Mouse (Mus musculus) heart, embryonic 12.5 days (tissue): ENCODE data around the gene Lipe. TPM values are rescaled to one million over a fixed set of nuclear protein-coding genes. Genes with fewer than 3 reads are reported as not detected.

Experiments
- ATAC-seq: fragments of 200-750 bp; cut with Nextera tagmentation; 2 replicates; pipeline ENCODE4 v1.8.0; 2017; ENCODE audit warnings: moderate TSS enrichment, moderate library complexity; ENCODE audit not compliant: insufficient number of reproducible peaks, low FRiP score
- H3K27ac ChIP-seq: fragments of 300-500 bp; sonication (generic); 2 replicates; pipeline ENCODE4 v1.5.1; 2016; ENCODE audit warnings: mild to moderate bottlenecking, moderate library complexity; ENCODE audit not compliant: poor library complexity, severe bottlenecking
- H3K27me3 ChIP-seq: fragments of 300-500 bp; sonication (generic); replicated peaks from 2 replicates; pipeline ENCODE4 v1.6.1; 2016; ENCODE audit warnings: mild to moderate bottlenecking, moderate library complexity
- H3K36me3 ChIP-seq: fragments of 300-500 bp; sonication (generic); 2 replicates; pipeline ENCODE4 v1.6.1; 2016; ENCODE audit warnings: mild to moderate bottlenecking, moderate library complexity
- H3K4me1 ChIP-seq: fragments of 300-500 bp; sonication (generic); replicated peaks from 2 replicates; pipeline ENCODE4 v1.6.1; 2016; ENCODE audit warnings: mild to moderate bottlenecking
- H3K4me2 ChIP-seq: fragments of 300-500 bp; sonication (generic); 2 replicates; pipeline ENCODE4 v1.6.1; 2016; ENCODE audit warnings: mild to moderate bottlenecking, moderate library complexity
- H3K4me3 ChIP-seq: fragments of 300-500 bp; sonication (generic); 2 replicates; pipeline ENCODE4 v1.5.1; 2016; ENCODE audit warnings: mild to moderate bottlenecking
- H3K9ac ChIP-seq: fragments of 300-500 bp; sonication (generic); 2 replicates; pipeline ENCODE4 v1.6.1; 2016; ENCODE audit warnings: mild to moderate bottlenecking, moderate library complexity
- H3K9me3 ChIP-seq: fragments of 300-500 bp; sonication (generic); replicated peaks from 2 replicates; pipeline ENCODE4 v1.6.1; 2016; ENCODE audit warnings: mild to moderate bottlenecking, moderate library complexity
- WGBS: fragments of 180-500 bp; shearing (Covaris S2); methylation state at CpG from one replicate; pipeline ENCODE4 v1.1.7; 2016; 5-methylcytosine and 5-hydroxymethylcytosine counted together
- polyA plus RNA-seq: library from polyadenylated mRNA; unstranded; fragments of >200 nt; fragmentation: Nextera tagmentation; extraction: Ambion mirVana; gene quantifications from 2 replicates; pipeline ENCODE4 v1.2.1, GENCODE M21; 2016

Gene Lipe
- polyA plus RNA-seq, 1 experiment from 2014 or later: 4.1 TPM

- no peaks in the 10 kb centered on the region for H3K9me3 ChIP-seq
- H3K4me3 ChIP-seq: peak overlapping the region; percentile 48
- H3K36me3 ChIP-seq: peaks cover 4% of the 10 kb centered on the region; the same call in 1 of the 2 replicates
- peak overlapping the region; percentile 66 for H3K4me2 ChIP-seq
- ATAC-seq: peak; percentile 67; the same call in 1 of the 2 replicates
- 0 out of 2 replicates have a peak, but pooled peaks cover 3% of the 10 kb centered on the region for H3K27me3 ChIP-seq
- peaks cover 28% of the 10 kb centered on the region for H3K4me1 ChIP-seq
- 0 out of 2 replicates have a peak overlapping the region, but pooled peaks have one; percentile 16 for H3K9ac ChIP-seq
- WGBS: 3% methylated on average over 17 of the region's 17 CpGs
- no peak overlapping the region for H3K27ac ChIP-seq
Observed at GRCm38 (mm10) chr7:25376556-25376955, 22.0 kb downstream of the Lipe start.

GRCm38 (mm10) chr7:25372441-25372840 is 26.1 kb downstream of the Lipe start:
- 86% methylated on average over 5 of the region's 5 CpGs for WGBS
- no peak overlapping the region for H3K4me2 ChIP-seq
- H3K9ac ChIP-seq: no peak overlapping the region
- no peak overlapping the region for H3K4me3 ChIP-seq
- ATAC-seq: no peak
- H3K27me3 ChIP-seq: peaks cover 38% of the 10 kb centered on the region
- peaks cover 13% of the 10 kb centered on the region for H3K4me1 ChIP-seq
- no peak overlapping the region for H3K27ac ChIP-seq
- H3K36me3 ChIP-seq: no peaks in the 10 kb centered on the region
- no peaks in the 10 kb centered on the region for H3K9me3 ChIP-seq

DNA sequence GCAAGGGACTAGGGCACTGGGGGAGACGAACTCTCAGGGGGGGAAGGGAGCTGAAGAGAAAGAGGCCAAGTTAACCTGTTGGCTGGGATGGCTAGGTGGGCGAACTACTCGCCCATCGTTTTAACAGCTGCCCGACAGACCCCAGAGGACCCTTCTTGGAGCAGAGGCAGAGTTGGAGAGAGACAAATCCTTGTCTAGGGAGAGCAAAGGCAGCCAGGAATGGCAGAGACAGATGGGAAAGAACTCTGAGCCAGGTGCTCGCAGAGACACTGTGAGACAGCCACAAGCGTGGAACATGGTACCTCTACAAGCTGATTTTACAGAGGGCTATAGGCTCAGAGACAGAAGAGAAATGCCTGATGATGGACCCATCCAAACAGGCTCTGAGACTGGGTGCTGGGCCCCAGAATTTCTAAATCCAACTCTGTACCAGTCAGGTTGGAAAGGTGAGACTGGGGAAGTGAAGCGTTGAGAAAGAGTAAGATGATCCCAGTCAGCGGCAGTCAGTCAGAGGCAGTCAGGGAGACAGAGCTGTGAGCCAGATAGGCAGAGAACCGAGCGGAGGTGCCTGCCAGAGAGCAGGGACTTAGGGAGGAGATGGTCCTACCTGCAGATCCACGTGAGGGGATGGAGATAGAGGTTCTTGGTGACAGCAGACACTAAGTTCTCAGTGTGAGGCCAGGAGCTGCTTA is 29.3 kb downstream of the Lipe start, which contains the start of gene Cnfn:
Gene Cnfn, minus strand, starts transcription at position 667 of the 692 bp plus-strand sequence.
- ATAC-seq: no peak
- peaks cover 69% of the 10 kb centered on the region for H3K27me3 ChIP-seq
- whole genome bisulfite sequencing: 44% methylated on average over 12 of the region's 12 CpGs
- peaks cover 7% of the 10 kb centered on the region for H3K36me3 ChIP-seq
- no peak within 1 kb of the TSS for H3K9ac ChIP-seq
- H3K27ac ChIP-seq: no peak within 1 kb of the TSS
- H3K4me2 ChIP-seq: no peak within 1 kb of the TSS
- H3K9me3 ChIP-seq: no peaks in the 10 kb centered on the region
- no peak within 1 kb of the TSS for H3K4me3 ChIP-seq
- no peaks in the 10 kb centered on the region for H3K4me1 ChIP-seq

DNA sequence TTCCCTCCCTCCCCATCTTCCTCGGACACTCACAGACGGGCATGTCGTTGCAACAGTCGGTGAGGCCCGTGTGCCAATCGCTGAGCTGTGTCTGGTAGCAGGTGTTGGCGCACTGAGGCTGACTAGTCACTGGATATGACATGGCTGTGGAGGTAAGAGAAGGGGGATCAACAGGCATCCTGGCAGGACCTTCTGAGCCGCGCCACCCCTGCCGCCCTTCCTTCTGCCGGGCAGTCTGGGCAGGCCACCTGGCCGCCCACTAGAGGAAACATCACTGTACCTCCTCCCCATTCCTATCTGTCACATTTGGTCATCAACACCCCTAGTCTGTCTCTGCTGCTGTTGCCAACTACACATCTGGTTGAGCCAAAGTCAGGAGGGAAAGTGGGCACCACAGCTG is 30.2 kb downstream of the Lipe start:
- Histone ChIP-seq H3K27ac (no peak overlapping the region), H3K4me2 (no peak overlapping the region), H3K36me3 (peaks cover 15% of the 10 kb centered on the region), H3K27me3 (peaks cover 69% of the 10 kb centered on the region), H3K4me3 (no peak overlapping the region), H3K4me1 (no peaks in the 10 kb centered on the region), H3K9me3 (no peaks in the 10 kb centered on the region), H3K9ac (no peak overlapping the region)
- WGBS: 18% methylated on average over 12 of the region's 12 CpGs
- no peak for ATAC-seq

DNA sequence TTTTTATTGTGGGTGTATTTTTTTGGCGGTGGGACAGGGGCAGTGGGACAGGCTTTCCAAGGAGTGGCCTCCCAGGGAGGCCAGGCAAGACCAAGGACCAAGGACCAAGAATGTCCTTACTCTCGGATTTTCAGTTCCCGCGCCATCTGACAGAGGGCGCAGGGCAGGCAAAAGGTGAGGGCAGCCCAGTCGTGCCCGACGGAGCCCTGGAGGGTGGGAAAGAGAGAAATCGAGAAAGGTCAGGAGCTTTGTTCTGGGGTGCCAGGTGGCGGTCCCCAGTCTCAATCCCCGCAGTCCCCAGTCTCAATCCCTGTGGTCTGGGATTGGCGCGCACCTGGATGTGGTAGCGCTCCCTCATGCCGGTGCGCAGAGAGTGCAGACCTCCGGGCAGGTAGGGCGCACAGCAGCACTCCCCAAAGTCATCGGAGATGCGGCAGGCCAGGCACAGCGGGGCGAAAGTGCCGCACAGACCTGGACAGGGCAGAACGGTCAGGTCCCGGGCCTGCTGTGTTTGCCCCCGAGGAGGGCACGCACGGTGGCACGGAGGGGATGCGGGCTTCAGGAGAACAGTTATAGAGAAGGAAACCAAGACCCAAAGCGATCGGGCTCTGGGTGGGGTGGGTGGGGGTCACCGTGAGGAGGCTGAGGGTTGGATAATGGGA is 30.7 kb downstream of the Lipe start:
- Histone ChIP-seq H3K9ac (no peak overlapping the region), H3K36me3 (peaks cover 21% of the 10 kb centered on the region), H3K4me3 (peak overlapping the region; percentile 11; the same call in 1 of the 2 replicates), H3K4me1 (no peaks in the 10 kb centered on the region), H3K27me3 (peaks cover 69% of the 10 kb centered on the region), H3K9me3 (no peaks in the 10 kb centered on the region), H3K4me2 (peak overlapping the region; percentile 42), H3K27ac (no peak overlapping the region)
- WGBS: 4% methylated on average over 33 of the region's 33 CpGs
- no peak for ATAC-seq

DNA sequence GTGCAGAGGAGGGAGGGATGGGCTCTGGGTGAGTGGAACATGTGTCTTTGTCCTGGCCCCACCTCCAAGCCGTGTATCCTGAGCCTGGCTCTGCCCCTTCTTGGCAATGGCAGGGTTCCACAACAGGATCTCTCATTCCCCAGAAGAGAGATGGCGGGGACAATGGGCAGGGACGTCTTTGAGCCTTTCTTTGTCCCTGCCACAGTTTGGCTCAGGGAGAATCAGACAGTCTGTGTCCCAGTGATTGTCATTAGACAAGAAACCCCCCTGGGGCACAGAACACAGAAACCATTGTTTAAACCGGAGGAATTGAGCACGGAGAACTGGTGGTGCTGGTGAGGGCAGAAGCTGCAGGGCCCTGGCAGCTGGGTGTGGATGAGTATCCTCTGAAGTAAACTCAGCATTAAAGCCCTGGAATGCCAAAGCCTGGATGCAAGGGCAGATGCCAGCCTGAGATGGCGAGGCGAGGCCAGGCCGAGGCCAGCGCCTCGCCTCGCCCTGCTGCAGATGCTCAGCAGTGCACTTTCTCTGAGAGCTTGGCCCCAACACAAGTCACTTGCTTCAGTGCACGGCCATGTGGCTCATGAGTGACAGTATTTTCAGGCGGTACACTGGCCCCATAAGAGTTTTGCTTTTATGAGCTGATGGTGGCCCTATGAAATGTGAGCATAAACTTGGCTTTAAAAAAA is 32.4 kb downstream of the Lipe start:
- H3K4me2 ChIP-seq: no peak overlapping the region
- no peak overlapping the region for H3K27ac ChIP-seq
- no peak overlapping the region for H3K9ac ChIP-seq
- peaks cover 29% of the 10 kb centered on the region for H3K36me3 ChIP-seq
- no peak for ATAC-seq
- H3K27me3 ChIP-seq: peaks cover 66% of the 10 kb centered on the region
- no peaks in the 10 kb centered on the region for H3K4me1 ChIP-seq
- H3K4me3 ChIP-seq: no peak overlapping the region
- no peaks in the 10 kb centered on the region for H3K9me3 ChIP-seq
- 51% methylated on average over 13 of the region's 13 CpGs for WGBS

GRCm38 (mm10) chr7:25363632-25364031 is 34.9 kb downstream of the Lipe start:
- Histone ChIP-seq H3K36me3 (peaks cover 54% of the 10 kb centered on the region), H3K4me2 (no peak overlapping the region), H3K9ac (no peak overlapping the region), H3K4me1 (peaks cover 7% of the 10 kb centered on the region), H3K27ac (no peak overlapping the region), H3K9me3 (no peaks in the 10 kb centered on the region), H3K4me3 (no peak overlapping the region), H3K27me3 (peaks cover 43% of the 10 kb centered on the region)
- ATAC-seq: no peak
- 88% methylated on average over 17 of the region's 17 CpGs for WGBS

GRCm38 (mm10) chr7:25363151-25363550 is 35.4 kb downstream of the Lipe start:
- 83% methylated on average over 19 of the region's 19 CpGs for WGBS
- Histone ChIP-seq H3K27me3 (peaks cover 38% of the 10 kb centered on the region), H3K9me3 (no peaks in the 10 kb centered on the region), H3K9ac (no peak overlapping the region), H3K4me3 (no peak overlapping the region), H3K4me2 (no peak overlapping the region), H3K4me1 (peaks cover 11% of the 10 kb centered on the region), H3K36me3 (peaks cover 58% of the 10 kb centered on the region), H3K27ac (no peak overlapping the region)
- ATAC-seq: no peak

DNA sequence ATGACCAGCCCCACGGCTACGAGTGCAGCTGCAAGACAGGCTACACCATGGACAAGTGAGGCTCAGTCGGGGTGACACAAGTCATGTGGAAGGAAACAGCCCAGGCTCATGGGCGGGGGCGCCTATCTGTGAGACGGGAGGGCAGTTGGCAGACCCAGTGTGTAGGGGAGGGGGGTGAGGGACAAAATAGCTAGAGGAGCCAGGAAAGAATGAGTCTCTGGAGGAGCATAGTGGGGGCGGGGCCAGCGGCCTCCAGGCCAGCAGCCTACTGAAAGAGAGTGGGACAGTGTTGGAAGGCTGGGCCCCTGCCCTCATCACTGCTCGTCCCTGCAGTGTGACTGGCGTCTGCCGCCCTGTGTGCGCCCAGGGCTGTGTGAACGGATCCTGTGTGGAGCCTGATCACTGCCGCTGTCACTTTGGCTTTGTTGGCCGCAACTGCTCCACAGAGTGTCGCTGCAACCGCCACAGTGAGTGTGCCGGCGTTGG is 39.7 kb downstream of the Lipe start:
- Histone ChIP-seq H3K4me3 (no peak overlapping the region), H3K36me3 (peaks cover 81% of the 10 kb centered on the region), H3K9me3 (no peaks in the 10 kb centered on the region), H3K27me3 (no peaks in the 10 kb centered on the region), H3K4me1 (peaks cover 13% of the 10 kb centered on the region), H3K4me2 (no peak overlapping the region), H3K27ac (no peak overlapping the region), H3K9ac (peak overlapping the region; percentile 15; the same call in 1 of the 2 replicates)
- WGBS: 71% methylated on average over 19 of the region's 19 CpGs
- peak; percentile 62 for ATAC-seq

DNA sequence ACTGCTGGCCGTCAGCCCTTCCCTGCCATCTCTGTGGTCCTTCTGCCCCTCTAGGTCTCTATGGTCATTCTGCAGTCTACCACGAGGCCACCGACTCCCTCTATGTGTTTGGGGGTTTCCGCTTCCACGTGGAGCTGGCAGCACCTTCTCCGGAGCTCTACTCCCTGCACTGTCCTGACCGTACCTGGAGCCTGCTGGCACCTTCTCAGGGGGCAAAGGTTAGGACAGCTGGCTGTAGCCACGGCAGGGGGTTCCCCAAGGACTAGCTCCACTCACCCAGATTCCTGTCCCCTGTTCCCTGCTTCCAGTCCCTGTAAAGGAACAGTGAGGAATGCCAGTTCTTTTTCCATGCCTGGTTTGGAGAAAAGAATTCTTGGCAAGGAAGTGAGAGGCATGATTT is 49.6 kb downstream of the Lipe start:
- ATAC-seq: no peak
- no peaks in the 10 kb centered on the region for H3K27me3 ChIP-seq
- H3K27ac ChIP-seq: no peak overlapping the region
- no peak overlapping the region for H3K4me2 ChIP-seq
- no peak overlapping the region for H3K4me3 ChIP-seq
- peaks cover 12% of the 10 kb centered on the region for H3K9me3 ChIP-seq
- 81% methylated on average over 8 of the region's 8 CpGs for WGBS
- H3K9ac ChIP-seq: no peak overlapping the region
- H3K36me3 ChIP-seq: peaks cover 79% of the 10 kb centered on the region
- H3K4me1 ChIP-seq: peaks cover 6% of the 10 kb centered on the region; the same call in 1 of the 2 replicates
